Comparison of ENCODE assay signal across 7 mouse cellular contexts in the genomic region with DNA sequence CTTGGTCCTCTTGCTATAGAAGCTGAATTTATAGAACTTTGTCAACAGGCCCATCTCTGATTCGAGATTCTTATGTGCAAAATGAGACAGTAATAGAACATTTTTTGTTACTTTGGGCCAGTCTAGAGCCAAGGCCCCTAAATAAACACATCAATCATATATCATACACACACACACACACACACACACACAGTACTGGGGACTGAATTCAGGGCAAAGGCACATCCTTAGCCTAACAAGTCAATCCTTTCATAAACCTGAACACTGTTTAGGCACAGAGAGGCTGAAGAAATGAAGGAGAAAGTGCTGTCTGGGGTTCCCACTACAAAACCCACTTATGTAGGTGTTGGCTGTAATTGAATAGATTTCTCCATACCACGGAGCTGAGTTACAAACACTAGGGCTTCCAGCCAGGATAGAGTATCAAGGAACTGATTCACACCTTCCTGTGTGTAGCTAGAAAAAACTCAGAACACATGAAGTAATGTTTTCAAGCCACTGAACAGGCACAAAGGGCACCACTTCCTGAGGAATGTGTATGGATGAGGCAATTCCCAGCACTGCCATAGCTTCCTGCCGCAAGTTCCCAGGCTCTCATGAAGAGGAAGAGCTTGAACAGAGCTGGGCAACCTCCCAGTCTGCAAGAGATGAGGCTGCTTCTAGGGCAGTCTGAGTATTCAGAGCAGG. TPM values are rescaled to one million over a fixed set of nuclear protein-coding genes. Genes with fewer than 3 reads are reported as not detected.
DNase-seq lines count a peak whose midpoint lies in the region; ATAC-seq and TF ChIP-seq lines count a peak whose summit lies in the region.

No protein-coding gene starts in this region.

- no peak overlapping the region for H3K9ac ChIP-seq in forebrain, embryonic 16.5 days (replicated peaks; ENCODE audit: low read depth, low read length)
- H3K9ac ChIP-seq in kidney, postnatal 0 days (ENCODE audit: low read depth, low read length) = no peak overlapping the region
- no peak overlapping the region for H3K9ac ChIP-seq in midbrain, embryonic 15.5 days

- peak; percentile 87 for ATAC-seq in forebrain, embryonic 16.5 days
- 0 out of 2 replicates have a peak, but pooled peaks have one; percentile 13 for ATAC-seq in kidney, postnatal 0 days (replicated peaks; ENCODE audit: low FRiP score, low read depth)
- ATAC-seq in midbrain, embryonic 15.5 days (replicated peaks) = no peak
- no peak for ATAC-seq in monocyte, adult 5-6 weeks (replicated peaks; ENCODE audit: insufficient number of reproducible peaks, low FRiP score, low TSS enrichment, poor library complexity, severe bottlenecking)

- WGBS in embryonic facial prominence, embryonic 10.5 days = 67% methylated on average over 3 of the region's 3 CpGs
- 21% methylated on average over 3 of the region's 3 CpGs for WGBS in forebrain, embryonic 16.5 days
- 50% methylated on average over 3 of the region's 3 CpGs for WGBS in kidney, postnatal 0 days
- 59% methylated on average over 3 of the region's 3 CpGs for WGBS in midbrain, embryonic 15.5 days

- peaks cover 39% of the 10 kb centered on the region for H3K4me1 ChIP-seq in embryonic facial prominence, embryonic 10.5 days
- H3K4me1 ChIP-seq in forebrain, embryonic 16.5 days (replicated peaks; ENCODE audit: control insufficient read depth, insufficient read depth, low read length) = peaks cover 12% of the 10 kb centered on the region
- peaks cover 8% of the 10 kb centered on the region; the same call in 1 of the 2 replicates for H3K4me1 ChIP-seq in kidney, postnatal 0 days (replicated peaks; ENCODE audit: insufficient read depth, low read length)
- H3K4me1 ChIP-seq in midbrain, embryonic 15.5 days = peaks cover 12% of the 10 kb centered on the region

- no peaks in the 10 kb centered on the region for H3K9me3 ChIP-seq in embryonic facial prominence, embryonic 10.5 days
- H3K9me3 ChIP-seq in forebrain, embryonic 16.5 days (ENCODE audit: control insufficient read depth, low read length) = no peaks in the 10 kb centered on the region
- no peaks in the 10 kb centered on the region for H3K9me3 ChIP-seq in kidney, postnatal 0 days (replicated peaks; ENCODE audit: low read length)
- H3K9me3 ChIP-seq in midbrain, embryonic 15.5 days = no peaks in the 10 kb centered on the region

- no peak overlapping the region for H3K4me2 ChIP-seq in forebrain, embryonic 16.5 days (ENCODE audit: low read length)
- H3K4me2 ChIP-seq in kidney, postnatal 0 days (ENCODE audit: low read length) = no peak overlapping the region
- H3K4me2 ChIP-seq in midbrain, embryonic 15.5 days = no peak overlapping the region

- no peak for TF ChIP-seq CTCF in kidney, postnatal 0 days (IDR thresholded peaks at IDR 0.05; ENCODE audit: low read depth)

- H3K36me3 ChIP-seq in embryonic facial prominence, embryonic 10.5 days (replicated peaks) = no peaks in the 10 kb centered on the region
- H3K36me3 ChIP-seq in forebrain, embryonic 16.5 days (ENCODE audit: control insufficient read depth, insufficient read depth) = no peaks in the 10 kb centered on the region
- H3K36me3 ChIP-seq in kidney, postnatal 0 days (ENCODE audit: insufficient read depth, low read length) = no peaks in the 10 kb centered on the region
- H3K36me3 ChIP-seq in midbrain, embryonic 15.5 days (replicated peaks) = no peaks in the 10 kb centered on the region

- H3K27ac ChIP-seq in embryonic facial prominence, embryonic 10.5 days (replicated peaks) = peak overlapping the region; percentile 44
- peak overlapping the region; percentile 59 for H3K27ac ChIP-seq in forebrain, embryonic 16.5 days (ENCODE audit: low read length)
- H3K27ac ChIP-seq in kidney, postnatal 0 days = peak overlapping the region; percentile 32
- H3K27ac ChIP-seq in midbrain, embryonic 15.5 days = peak overlapping the region; percentile 39; the same call in 1 of the 2 replicates

- no peak overlapping the region for H3K4me3 ChIP-seq in embryonic facial prominence, embryonic 10.5 days
- no peak overlapping the region for H3K4me3 ChIP-seq in forebrain, embryonic 16.5 days (replicated peaks; ENCODE audit: low read length)
- H3K4me3 ChIP-seq in kidney, postnatal 0 days (replicated peaks; ENCODE audit: low read depth, low read length) = no peak overlapping the region
- H3K4me3 ChIP-seq in midbrain, embryonic 15.5 days = no peak overlapping the region

- H3K27me3 ChIP-seq in embryonic facial prominence, embryonic 10.5 days (replicated peaks; ENCODE audit: low read depth, poor library complexity, severe bottlenecking) = no peaks in the 10 kb centered on the region
- H3K27me3 ChIP-seq in forebrain, embryonic 16.5 days (replicated peaks; ENCODE audit: control insufficient read depth, insufficient read depth, low read length) = no peaks in the 10 kb centered on the region
- H3K27me3 ChIP-seq in kidney, postnatal 0 days (ENCODE audit: insufficient read depth, low read length) = no peaks in the 10 kb centered on the region
- H3K27me3 ChIP-seq in midbrain, embryonic 15.5 days (replicated peaks) = no peaks in the 10 kb centered on the region

- intact Hi-C loops in left cerebral cortex, postnatal 10 days (cut with DNase I) = no loop called here

- DNase-seq in embryonic facial prominence, embryonic 10.5 days (ENCODE audit: low spot score) = no peak
- peak; percentile 75 for DNase-seq in kidney, postnatal 0 days (ENCODE audit: low spot score)
- no peak for DNase-seq in left cerebral cortex, postnatal 10 days (ENCODE audit: extremely low spot score in 1 of 2, low spot score in 2 of 2)
- no peak for DNase-seq in left cerebral cortex, adult 18-20 months (ENCODE audit: low spot score in 2 of 2)

RNA-seq across cellular contexts. Expression of a gene that starts 13.4 kb away (rescaled TPM):
- polyA plus RNA-seq in embryonic facial prominence, embryonic 10.5 days (2016; fragmentation: Nextera tagmentation; extraction: Ambion mirVana) = 6.4 and 6.8 TPM in 2 replicates
- 7.0 and 7.5 TPM in 2 replicates for polyA plus RNA-seq in forebrain, embryonic 16.5 days (2015; fragmentation: Nextera tagmentation; extraction: Ambion mirVana)
- 4.7 TPM in 2 replicates for polyA plus RNA-seq in kidney, postnatal 0 days (2015; fragmentation: Nextera tagmentation; extraction: Ambion mirVana)
- polyA plus RNA-seq in midbrain, embryonic 15.5 days (2015; fragmentation: Nextera tagmentation; extraction: Ambion mirVana) = 5.7 and 5.9 TPM in 2 replicates
- total RNA-seq in left cerebral cortex, postnatal 10 days (2021) = 1 to 10 TPM; 3.3 to 3.7 TPM
- total RNA-seq in left cerebral cortex, adult 18-20 months (2021) = 1 to 10 TPM; 3.7 to 4.6 TPM
- 4.4 to 6.9 TPM (median 6.5 TPM) in 3 replicates for total RNA-seq in monocyte, adult 5-6 weeks (2017)

RNA-seq across cellular contexts. Expression of a gene that starts 14.4 kb away (rescaled TPM):
- 29.8 and 31.8 TPM in 2 replicates for polyA plus RNA-seq in embryonic facial prominence, embryonic 10.5 days (2016; fragmentation: Nextera tagmentation; extraction: Ambion mirVana)
- polyA plus RNA-seq in forebrain, embryonic 16.5 days (2015; fragmentation: Nextera tagmentation; extraction: Ambion mirVana) = 46.9 and 47.7 TPM in 2 replicates
- polyA plus RNA-seq in kidney, postnatal 0 days (2015; fragmentation: Nextera tagmentation; extraction: Ambion mirVana) = 15.0 and 16.9 TPM in 2 replicates
- 55.3 and 60.1 TPM in 2 replicates for polyA plus RNA-seq in midbrain, embryonic 15.5 days (2015; fragmentation: Nextera tagmentation; extraction: Ambion mirVana)
- total RNA-seq in left cerebral cortex, postnatal 10 days (2021) = 10 to 100 TPM; 48.9 to 51.3 TPM
- total RNA-seq in left cerebral cortex, adult 18-20 months (2021) = 10 to 100 TPM; 67.5 to 72.1 TPM
- 27.4 to 47.7 TPM (median 28.0 TPM) in 3 replicates for total RNA-seq in monocyte, adult 5-6 weeks (2017)

RNA-seq across cellular contexts. Expression of a gene that starts 41.1 kb away (rescaled TPM):
- 32.2 and 32.5 TPM in 2 replicates for polyA plus RNA-seq in embryonic facial prominence, embryonic 10.5 days (2016; fragmentation: Nextera tagmentation; extraction: Ambion mirVana)
- polyA plus RNA-seq in forebrain, embryonic 16.5 days (2015; fragmentation: Nextera tagmentation; extraction: Ambion mirVana) = 35.6 and 42.7 TPM in 2 replicates
- polyA plus RNA-seq in kidney, postnatal 0 days (2015; fragmentation: Nextera tagmentation; extraction: Ambion mirVana) = 44.1 and 44.8 TPM in 2 replicates
- 51.3 and 54.2 TPM in 2 replicates for polyA plus RNA-seq in midbrain, embryonic 15.5 days (2015; fragmentation: Nextera tagmentation; extraction: Ambion mirVana)
- 10 to 100 TPM; 46.5 to 46.9 TPM for total RNA-seq in left cerebral cortex, postnatal 10 days (2021)
- total RNA-seq in left cerebral cortex, adult 18-20 months (2021) = 10 to 100 TPM; 49.5 to 51.2 TPM
- 2.2 to 7.0 TPM (median 3.6 TPM) in 3 replicates for total RNA-seq in monocyte, adult 5-6 weeks (2017)

RNA-seq across cellular contexts. Expression of a gene that starts 48.8 kb away (rescaled TPM):
- polyA plus RNA-seq in embryonic facial prominence, embryonic 10.5 days (2016; fragmentation: Nextera tagmentation; extraction: Ambion mirVana) = not detected in 2 replicates
- polyA plus RNA-seq in forebrain, embryonic 16.5 days (2015; fragmentation: Nextera tagmentation; extraction: Ambion mirVana) = not detected in 2 replicates
- 43.5 and 50.3 TPM in 2 replicates for polyA plus RNA-seq in kidney, postnatal 0 days (2015; fragmentation: Nextera tagmentation; extraction: Ambion mirVana)
- polyA plus RNA-seq in midbrain, embryonic 15.5 days (2015; fragmentation: Nextera tagmentation; extraction: Ambion mirVana) = 0.44 and 0.83 TPM in 2 replicates
- total RNA-seq in left cerebral cortex, postnatal 10 days (2021) = 1 to 10 TPM; 1.7 to 3.4 TPM
- total RNA-seq in left cerebral cortex, adult 18-20 months (2021) = under 1 TPM; 0.77 to 0.84 TPM
- 1.6 TPM in 1 of 3 replicates, not detected in the others for total RNA-seq in monocyte, adult 5-6 weeks (2017)

RNA-seq across cellular contexts. Expression of a gene that starts 55.1 kb away (rescaled TPM):
- polyA plus RNA-seq in embryonic facial prominence, embryonic 10.5 days (2016; fragmentation: Nextera tagmentation; extraction: Ambion mirVana) = 35.0 and 39.3 TPM in 2 replicates
- 67.8 and 77.7 TPM in 2 replicates for polyA plus RNA-seq in forebrain, embryonic 16.5 days (2015; fragmentation: Nextera tagmentation; extraction: Ambion mirVana)
- polyA plus RNA-seq in kidney, postnatal 0 days (2015; fragmentation: Nextera tagmentation; extraction: Ambion mirVana) = 87.0 and 96.8 TPM in 2 replicates
- polyA plus RNA-seq in midbrain, embryonic 15.5 days (2015; fragmentation: Nextera tagmentation; extraction: Ambion mirVana) = 116 and 117 TPM in 2 replicates
- total RNA-seq in left cerebral cortex, postnatal 10 days (2021) = 100 to 1,000 TPM; 168 to 176 TPM
- total RNA-seq in left cerebral cortex, adult 18-20 months (2021) = 100 to 1,000 TPM; 283 to 350 TPM
- 9.7 to 24.0 TPM (median 21.3 TPM) in 3 replicates for total RNA-seq in monocyte, adult 5-6 weeks (2017)

Comparison
In these comparisons a context has a peak if more than half of its experiments do, and no peak if none do; other contexts are left out.
1. ATAC-seq: peak in forebrain, embryonic 16.5 days (single experiment) and kidney, postnatal 0 days (single experiment); none in midbrain, embryonic 15.5 days (single experiment) and monocyte, adult 5-6 weeks (single experiment).
2. Peak in every context shown above with its lines, with median percentiles within 50 percentile points of each other: H3K27ac ChIP-seq.